Mouse (Mus musculus): ENCODE results near the gene Lamtor1.

GRCm38 (mm10) chr7:101955862-101956261 is 50.2 kb downstream of the Lamtor1 start:
- TF ChIP-seq POLR2A (IDR thresholded peaks at IDR 0.05; ENCODE audit: borderline replicate concordance, extremely low read depth, low read depth, low read length) (no peak), CTCF (IDR thresholded peaks at IDR 0.05; ENCODE audit: insufficient read depth, low read length) (no peak)
